Mouse (Mus musculus): ENCODE results near the gene Gabrb2. TPM values are rescaled to one million over a fixed set of nuclear protein-coding genes. Genes with fewer than 3 reads are reported as not detected.

The Gabrb2 gene
- polyA plus RNA-seq, 1 experiment from 2014 or later: 1.3 TPM

- ATAC-seq (replicated peaks; ENCODE audit: low FRiP score): no peak
- Histone ChIP-seq H3K36me3 (no peaks in the 10 kb centered on the region), H3K4me2 (no peak overlapping the region), H3K27me3 (no peaks in the 10 kb centered on the region), H3K9ac (no peak overlapping the region), H3K27ac (no peak overlapping the region), H3K9me3 (replicated peaks) (no peaks in the 10 kb centered on the region), H3K4me1 (no peaks in the 10 kb centered on the region), H3K4me3 (replicated peaks) (no peak overlapping the region)
- WGBS: 61% methylated on average over 4 of the region's 4 CpGs
Measured at GRCm38 (mm10) chr11:42448929-42449328, 29.4 kb downstream of the Gabrb2 start.

GRCm38 (mm10) chr11:42464136-42464535, 44.6 kb downstream of the Gabrb2 start:
- Histone ChIP-seq H3K27me3 (no peaks in the 10 kb centered on the region), H3K9me3 (replicated peaks) (no peaks in the 10 kb centered on the region), H3K36me3 (no peaks in the 10 kb centered on the region), H3K4me3 (replicated peaks) (no peak overlapping the region), H3K9ac (no peak overlapping the region), H3K4me2 (no peak overlapping the region), H3K4me1 (no peaks in the 10 kb centered on the region), H3K27ac (no peak overlapping the region)
- WGBS: 87% methylated on average over 1 of the region's 1 CpGs
- no peak for ATAC-seq (replicated peaks; ENCODE audit: low FRiP score)

- Histone ChIP-seq H3K27me3 (no peaks in the 10 kb centered on the region), H3K27ac (no peak overlapping the region), H3K36me3 (no peaks in the 10 kb centered on the region), H3K4me2 (no peak overlapping the region), H3K4me3 (replicated peaks) (no peak overlapping the region), H3K9ac (no peak overlapping the region), H3K9me3 (replicated peaks) (no peaks in the 10 kb centered on the region), H3K4me1 (no peaks in the 10 kb centered on the region)
- no peak for ATAC-seq (replicated peaks; ENCODE audit: low FRiP score)
- WGBS: 86% methylated on average over 3 of the region's 3 CpGs
Measured at GRCm38 (mm10) chr11:42468381-42468780, 48.8 kb downstream of the Gabrb2 start.

- Histone ChIP-seq H3K4me3 (replicated peaks) (no peak overlapping the region), H3K9me3 (replicated peaks) (no peaks in the 10 kb centered on the region), H3K27me3 (no peaks in the 10 kb centered on the region), H3K4me1 (no peaks in the 10 kb centered on the region), H3K27ac (no peak overlapping the region), H3K9ac (no peak overlapping the region), H3K36me3 (no peaks in the 10 kb centered on the region), H3K4me2 (no peak overlapping the region)
- ATAC-seq (replicated peaks; ENCODE audit: low FRiP score): no peak
- 89% methylated on average over 3 of the region's 3 CpGs for WGBS
Measured at GRCm38 (mm10) chr11:42474523-42474922, 55.0 kb downstream of the Gabrb2 start.

- no peaks in the 10 kb centered on the region for H3K27me3 ChIP-seq
- no peaks in the 10 kb centered on the region for H3K36me3 ChIP-seq
- H3K27ac ChIP-seq: no peak overlapping the region
- H3K4me2 ChIP-seq: no peak overlapping the region
- H3K9ac ChIP-seq: no peak overlapping the region
- no peaks in the 10 kb centered on the region for H3K9me3 ChIP-seq (replicated peaks)
- H3K4me3 ChIP-seq (replicated peaks): no peak overlapping the region
- H3K4me1 ChIP-seq: no peaks in the 10 kb centered on the region
- no peak for ATAC-seq (replicated peaks; ENCODE audit: low FRiP score)
Measured at GRCm38 (mm10) chr11:42487625-42488024, 68.1 kb downstream of the Gabrb2 start.

- Histone ChIP-seq H3K9ac (no peak overlapping the region), H3K36me3 (no peaks in the 10 kb centered on the region), H3K4me3 (replicated peaks) (no peak overlapping the region), H3K27me3 (no peaks in the 10 kb centered on the region), H3K4me1 (no peaks in the 10 kb centered on the region), H3K4me2 (no peak overlapping the region), H3K9me3 (replicated peaks) (no peaks in the 10 kb centered on the region), H3K27ac (no peak overlapping the region)
- peak; percentile 77 for ATAC-seq (replicated peaks; ENCODE audit: low FRiP score)
Measured at GRCm38 (mm10) chr11:42501166-42501565, 81.6 kb downstream of the Gabrb2 start.

GRCm38 (mm10) chr11:42505436-42505835, 85.9 kb downstream of the Gabrb2 start:
- Histone ChIP-seq H3K27me3 (no peaks in the 10 kb centered on the region), H3K4me1 (no peaks in the 10 kb centered on the region), H3K36me3 (no peaks in the 10 kb centered on the region), H3K9me3 (replicated peaks) (no peaks in the 10 kb centered on the region), H3K9ac (no peak overlapping the region), H3K4me3 (replicated peaks) (no peak overlapping the region), H3K4me2 (no peak overlapping the region), H3K27ac (no peak overlapping the region)
- 96% methylated on average over 2 of the region's 2 CpGs for WGBS
- no peak for ATAC-seq (replicated peaks; ENCODE audit: low FRiP score)

- H3K9ac ChIP-seq: no peak overlapping the region
- no peaks in the 10 kb centered on the region for H3K36me3 ChIP-seq
- no peaks in the 10 kb centered on the region for H3K4me1 ChIP-seq
- H3K4me2 ChIP-seq: no peak overlapping the region
- H3K27ac ChIP-seq: no peak overlapping the region
- H3K27me3 ChIP-seq: no peaks in the 10 kb centered on the region
- WGBS: 63% methylated on average over 1 of the region's 1 CpGs
- ATAC-seq (replicated peaks; ENCODE audit: low FRiP score): no peak
- no peak overlapping the region for H3K4me3 ChIP-seq (replicated peaks)
- no peaks in the 10 kb centered on the region for H3K9me3 ChIP-seq (replicated peaks)
Measured at GRCm38 (mm10) chr11:42505911-42506310, 86.4 kb downstream of the Gabrb2 start.

- Histone ChIP-seq H3K4me2 (no peak overlapping the region), H3K36me3 (no peaks in the 10 kb centered on the region), H3K4me1 (no peaks in the 10 kb centered on the region), H3K9me3 (replicated peaks) (no peaks in the 10 kb centered on the region), H3K27ac (no peak overlapping the region), H3K4me3 (replicated peaks) (no peak overlapping the region), H3K27me3 (no peaks in the 10 kb centered on the region), H3K9ac (no peak overlapping the region)
- WGBS: 92% methylated on average over 2 of the region's 2 CpGs
- no peak for ATAC-seq (replicated peaks; ENCODE audit: low FRiP score)
Measured at GRCm38 (mm10) chr11:42521960-42522359, 102.4 kb downstream of the Gabrb2 start.

- Histone ChIP-seq H3K36me3 (no peaks in the 10 kb centered on the region), H3K27me3 (no peaks in the 10 kb centered on the region), H3K4me2 (no peak overlapping the region), H3K4me3 (replicated peaks) (no peak overlapping the region), H3K9ac (no peak overlapping the region), H3K4me1 (no peaks in the 10 kb centered on the region), H3K27ac (no peak overlapping the region), H3K9me3 (replicated peaks) (no peaks in the 10 kb centered on the region)
- ATAC-seq (replicated peaks; ENCODE audit: low FRiP score): no peak
- WGBS: 90% methylated on average over 3 of the region's 3 CpGs
Measured at GRCm38 (mm10) chr11:42528226-42528881, 108.8 kb downstream of the Gabrb2 start.

- no peak overlapping the region for H3K4me2 ChIP-seq
- no peaks in the 10 kb centered on the region for H3K27me3 ChIP-seq
- H3K27ac ChIP-seq: no peak overlapping the region
- no peak overlapping the region for H3K4me3 ChIP-seq (replicated peaks)
- 75% methylated on average over 2 of the region's 2 CpGs for WGBS
- ATAC-seq (replicated peaks; ENCODE audit: low FRiP score): no peak
- H3K36me3 ChIP-seq: no peaks in the 10 kb centered on the region
- H3K9me3 ChIP-seq (replicated peaks): no peaks in the 10 kb centered on the region
- no peaks in the 10 kb centered on the region for H3K4me1 ChIP-seq
- H3K9ac ChIP-seq: no peak overlapping the region
Measured at GRCm38 (mm10) chr11:42532577-42532976, 113.0 kb downstream of the Gabrb2 start.

- Histone ChIP-seq H3K27ac (no peak overlapping the region), H3K27me3 (no peaks in the 10 kb centered on the region), H3K36me3 (no peaks in the 10 kb centered on the region), H3K4me1 (no peaks in the 10 kb centered on the region), H3K9ac (no peak overlapping the region), H3K4me3 (replicated peaks) (no peak overlapping the region), H3K9me3 (replicated peaks) (no peaks in the 10 kb centered on the region), H3K4me2 (no peak overlapping the region)
- 78% methylated on average over 5 of the region's 5 CpGs for WGBS
- ATAC-seq (replicated peaks; ENCODE audit: low FRiP score): no peak
Measured at GRCm38 (mm10) chr11:42535286-42535685, 115.7 kb downstream of the Gabrb2 start.

- H3K4me3 ChIP-seq (replicated peaks): no peak overlapping the region
- H3K9me3 ChIP-seq (replicated peaks): no peaks in the 10 kb centered on the region
- H3K27ac ChIP-seq: no peak overlapping the region
- no peaks in the 10 kb centered on the region for H3K4me1 ChIP-seq
- 81% methylated on average over 1 of the region's 1 CpGs for WGBS
- no peaks in the 10 kb centered on the region for H3K27me3 ChIP-seq
- no peak overlapping the region for H3K9ac ChIP-seq
- ATAC-seq (replicated peaks; ENCODE audit: low FRiP score): no peak
- no peak overlapping the region for H3K4me2 ChIP-seq
- no peaks in the 10 kb centered on the region for H3K36me3 ChIP-seq
Measured at GRCm38 (mm10) chr11:42535861-42536260, 116.3 kb downstream of the Gabrb2 start.

Data from kidney, embryonic 15.5 days (tissue).